Mouse (Mus musculus) kidney, embryonic 15.5 days (tissue): ENCODE data around the gene Phf21a. TPM values are rescaled to one million over a fixed set of nuclear protein-coding genes. Genes with fewer than 3 reads are reported as not detected.

Experiments
- microRNA counts: library from miRNA; unstranded; fragments of <30 nt; microRNA quantifications from one replicate; lab custom pipeline; 2016
- microRNA-seq: library from miRNA; unstranded; fragments of <30 nt; microRNA quantifications from one replicate; pipeline ENCODE4, GENCODE M21; 2016
- polyA plus RNA-seq: library from polyadenylated mRNA; unstranded; fragments of >200 nt; fragmentation: Nextera tagmentation; extraction: Ambion mirVana; gene quantifications from 2 replicates; pipeline ENCODE4 v1.2.1, GENCODE M21; 2015

Phf21a gene
- polyA plus RNA-seq, 1 experiment from 2014 or later = 32.3 TPM

MicroRNAs within 50 kb of the gene (microRNA counts, 519-probe panel; counts per million panel counts)
- 2,791 counts per million, percentile 69 among the panel's probes with 10 or more counts for microRNA mmu-miR-1955 (lab: Ali Mortazavi, UCI)

Small RNA genes lying within 50 kb of the gene (microRNA-seq; reads per million reads assigned to microRNA genes)
- gene Mir1955 = 20.0 reads per million, percentile 39 among the genes with 10 or more reads in this experiment
- not detected for gene Mir7000

Other genes with a start within 250 kb of the Phf21a start
- gene Chrm4, start 165.9 kb upstream of the Phf21a start, polyA plus RNA-seq = 0.42 TPM in 1 of 2 replicates, not detected in the other
- gene Mdk, start 160.8 kb upstream of the Phf21a start, polyA plus RNA-seq = 1,215 and 1,266 TPM in 2 replicates
- gene Gm9821, start 147.4 kb upstream of the Phf21a start, polyA plus RNA-seq = 0.49 and 0.53 TPM in 2 replicates
- 37.7 and 46.7 TPM in 2 replicates for gene Dgkz, start 117.3 kb upstream of the Phf21a start, polyA plus RNA-seq
- 14.0 and 14.9 TPM in 2 replicates for gene Creb3l1, start 68.6 kb upstream of the Phf21a start, polyA plus RNA-seq